Mouse (Mus musculus) heart, adult 8-10 months (tissue): ENCODE results near the gene Gnat2. TPM values are rescaled to one million over a fixed set of nuclear protein-coding genes. Genes with fewer than 3 reads are reported as not detected.

ENCODE experiments used
- total RNA-seq, 4 experiments: library from RNA; stranded (reverse); gene quantifications; 2 replicates each; pipeline ENCODE4 v1.2.4; 2022

Gene Gnat2
- total RNA-seq, 4 experiments from 2014 or later = 0.28 to 0.47 TPM; not detected in 2

Other genes with a start within 250 kb of the Gnat2 start
- gene Eps8l3, start 215.6 kb upstream of the Gnat2 start, total RNA-seq = not detected
- 10 to 100 TPM; 48.4 to 59.4 (median 52.4) TPM for gene Gstm5, start 197.0 kb upstream of the Gnat2 start, total RNA-seq
- gene Gstm7, start 161.0 kb upstream of the Gnat2 start, total RNA-seq = 100 to 1,000 TPM in 1 of 4 experiments, 10 to 100 TPM in 3; 87.6 to 100 (median 91.6) TPM
- 1 to 10 TPM; 3.4 to 6.0 (median 5.0) TPM for gene Gstm6, start 149.0 kb upstream of the Gnat2 start, total RNA-seq
- gene Gstm3, start 123.5 kb upstream of the Gnat2 start, total RNA-seq = not detected
- gene Gstm2, start 106.3 kb upstream of the Gnat2 start, total RNA-seq = 100 to 1,000 TPM; 237 to 300 (median 263) TPM
- gene Gstm1, start 74.8 kb upstream of the Gnat2 start, total RNA-seq = 100 to 1,000 TPM; 385 to 498 (median 396) TPM
- 10 to 100 TPM; 12.6 to 14.4 (median 13.3) TPM for gene Gstm4, start 47.9 kb upstream of the Gnat2 start, total RNA-seq
- 1 to 10 TPM; 3.9 to 5.2 (median 4.7) TPM for gene Ampd2, start 6.1 kb upstream of the Gnat2 start, total RNA-seq
- gene Gnai3, start 53.4 kb downstream of the Gnat2 start, total RNA-seq = 10 to 100 TPM; 12.7 to 15.9 (median 13.0) TPM
- not detected for gene Gpr61, start 62.1 kb downstream of the Gnat2 start, total RNA-seq
- 10 to 100 TPM; 17.2 to 18.9 (median 18.1) TPM for gene Amigo1, start 93.5 kb downstream of the Gnat2 start, total RNA-seq
- gene Cyb561d1, start 108.4 kb downstream of the Gnat2 start, total RNA-seq = 1 to 10 TPM; 5.4 to 8.3 (median 6.5) TPM
- gene Atxn7l2, start 118.1 kb downstream of the Gnat2 start, total RNA-seq = 1 to 10 TPM; 1.7 to 2.7 (median 2.3) TPM
- 1 to 10 TPM; 1.3 to 2.4 (median 2.1) TPM for gene Sypl2, start 133.9 kb downstream of the Gnat2 start, total RNA-seq
- gene Psma5, start 164.1 kb downstream of the Gnat2 start, total RNA-seq = 10 to 100 TPM; 46.3 to 59.0 (median 50.8) TPM
- 10 to 100 TPM; 17.5 to 20.2 (median 19.0) TPM for gene Sort1, start 191.3 kb downstream of the Gnat2 start, total RNA-seq